Mouse (Mus musculus): ENCODE data around the gene Leng9.
"Not testable (repeated sequence)": the region's sequence is repeated elsewhere in the genome, so short reads cannot be mapped to it uniquely, and the experiment has no call there.

Leng9 gene

DNA sequence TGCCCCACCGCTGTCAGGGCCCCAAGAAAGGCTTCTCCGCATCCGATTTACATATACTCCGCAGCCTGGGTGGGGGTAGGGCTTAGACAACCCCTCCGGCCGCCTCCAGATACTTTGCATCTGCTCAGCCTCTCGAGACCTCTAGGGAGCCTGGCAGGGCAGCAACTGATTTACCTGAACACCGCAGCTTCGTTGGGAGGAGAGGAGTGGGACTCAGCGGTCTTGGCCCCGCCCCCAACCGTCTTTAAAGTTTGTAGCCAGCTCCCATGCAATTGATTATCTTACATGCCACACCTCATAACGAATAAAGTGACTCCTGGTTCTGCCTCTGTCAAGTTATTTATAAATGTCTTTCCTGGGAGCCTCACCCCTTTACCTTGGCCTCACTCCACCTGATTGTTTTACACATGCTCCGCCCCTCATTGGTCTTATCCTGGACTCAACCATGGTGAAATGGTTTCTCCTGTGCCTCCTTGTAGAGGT, at the start of gene Leng9:
Gene Leng9, minus strand, starts transcription at position 316 of the 483 bp plus-strand sequence.
- DNase-seq (ENCODE audit: low read depth, low spot score): no peak

DNA sequence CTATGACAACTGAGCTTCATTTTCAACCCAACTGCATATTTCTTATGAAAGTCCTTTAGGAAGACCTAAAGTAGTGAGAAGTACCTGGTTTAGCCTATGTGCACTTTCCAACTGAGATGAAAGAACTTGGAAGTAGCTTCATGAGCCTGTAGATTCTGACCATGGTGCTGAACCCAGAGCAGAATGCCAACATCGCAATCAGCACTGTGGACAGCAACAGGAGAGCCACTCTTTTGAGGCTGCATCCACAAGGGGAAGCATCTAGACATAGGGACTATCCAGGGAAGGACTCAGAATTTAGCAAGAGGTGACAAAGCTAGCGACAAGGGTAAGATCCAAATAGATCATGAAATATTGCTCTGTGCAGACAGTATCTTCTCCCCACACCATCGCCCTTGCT, 28.3 kb upstream of the Leng9 start:
- no peak for DNase-seq (ENCODE audit: low read depth, low spot score)

DNA sequence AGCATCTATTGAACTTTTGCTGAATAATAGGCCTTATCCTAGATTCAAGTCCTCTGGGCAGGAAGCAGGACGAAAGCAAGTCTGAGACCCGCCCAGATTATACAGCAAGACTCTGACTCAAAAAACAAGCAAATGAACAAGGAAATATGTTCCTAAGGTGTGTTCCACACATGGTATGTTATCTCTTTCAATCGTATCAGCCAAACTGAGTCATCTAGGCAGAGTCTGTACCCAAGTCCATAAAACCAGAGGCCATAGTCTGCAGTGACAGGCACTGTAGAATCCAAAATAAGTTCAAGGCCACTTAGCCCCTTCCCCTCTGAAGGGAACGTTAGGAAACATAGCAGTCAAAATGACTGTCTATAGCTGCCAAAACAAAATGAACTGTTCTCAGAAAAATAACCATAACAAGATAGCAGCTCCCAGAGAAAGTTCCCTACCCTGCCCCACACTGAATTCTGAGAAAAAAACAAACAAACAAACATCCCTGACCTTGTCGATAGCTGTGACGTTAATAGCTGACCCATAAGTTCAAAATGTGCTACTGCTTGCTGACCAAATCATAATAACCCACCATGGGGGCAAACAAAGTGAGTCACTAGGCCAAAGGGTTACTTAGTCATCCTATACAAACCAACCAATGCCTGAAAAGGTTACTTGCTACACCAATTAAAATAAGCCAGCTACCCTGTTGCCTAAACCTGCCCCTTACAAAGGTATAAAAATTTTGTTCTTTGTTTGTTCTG, 20.2 kb upstream of the Leng9 start:
- DNase-seq (ENCODE audit: low read depth, low spot score): no peak

DNA sequence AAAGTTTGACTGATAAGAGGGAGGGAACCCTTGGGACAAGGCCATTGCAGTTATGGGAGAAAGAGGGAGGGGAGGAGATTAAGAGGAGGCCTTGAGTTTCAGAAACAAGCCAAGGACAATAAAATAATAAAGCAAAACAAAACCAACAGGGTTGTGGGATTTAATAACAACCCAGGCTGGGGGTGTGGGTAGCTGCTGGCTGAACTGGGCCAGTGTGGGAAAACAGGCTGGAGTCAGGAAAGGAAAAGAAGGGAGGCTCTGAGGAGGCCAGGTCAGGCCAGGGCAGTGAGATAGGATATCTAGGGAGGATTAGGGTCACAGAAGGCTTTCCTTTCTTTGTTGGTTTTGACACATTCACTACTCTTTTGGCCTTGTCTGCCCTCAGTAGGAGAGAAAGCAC, 16.9 kb upstream of the Leng9 start:
- no peak for DNase-seq (ENCODE audit: low read depth, low spot score)

DNA sequence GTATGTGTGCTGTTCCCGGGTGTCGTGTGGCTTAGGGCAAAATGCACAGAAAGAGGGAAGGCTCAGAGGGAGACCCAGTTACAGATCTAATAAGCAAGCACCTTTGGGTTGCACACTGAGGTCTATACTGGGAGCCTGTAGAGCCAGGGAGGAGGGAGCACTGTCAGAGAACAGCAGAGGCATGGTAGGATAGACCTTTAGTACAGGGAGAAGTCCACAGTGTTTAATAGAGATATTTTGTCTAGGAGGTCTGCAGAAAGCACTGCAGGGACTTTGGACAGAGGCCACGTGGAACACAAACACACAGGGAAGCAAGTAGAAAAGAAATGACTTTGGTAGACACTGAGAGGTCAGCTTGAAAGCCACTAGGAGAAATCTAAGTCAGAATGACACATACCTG, 15.1 kb upstream of the Leng9 start:
- DNase-seq (ENCODE audit: low read depth, low spot score): no peak

DNA sequence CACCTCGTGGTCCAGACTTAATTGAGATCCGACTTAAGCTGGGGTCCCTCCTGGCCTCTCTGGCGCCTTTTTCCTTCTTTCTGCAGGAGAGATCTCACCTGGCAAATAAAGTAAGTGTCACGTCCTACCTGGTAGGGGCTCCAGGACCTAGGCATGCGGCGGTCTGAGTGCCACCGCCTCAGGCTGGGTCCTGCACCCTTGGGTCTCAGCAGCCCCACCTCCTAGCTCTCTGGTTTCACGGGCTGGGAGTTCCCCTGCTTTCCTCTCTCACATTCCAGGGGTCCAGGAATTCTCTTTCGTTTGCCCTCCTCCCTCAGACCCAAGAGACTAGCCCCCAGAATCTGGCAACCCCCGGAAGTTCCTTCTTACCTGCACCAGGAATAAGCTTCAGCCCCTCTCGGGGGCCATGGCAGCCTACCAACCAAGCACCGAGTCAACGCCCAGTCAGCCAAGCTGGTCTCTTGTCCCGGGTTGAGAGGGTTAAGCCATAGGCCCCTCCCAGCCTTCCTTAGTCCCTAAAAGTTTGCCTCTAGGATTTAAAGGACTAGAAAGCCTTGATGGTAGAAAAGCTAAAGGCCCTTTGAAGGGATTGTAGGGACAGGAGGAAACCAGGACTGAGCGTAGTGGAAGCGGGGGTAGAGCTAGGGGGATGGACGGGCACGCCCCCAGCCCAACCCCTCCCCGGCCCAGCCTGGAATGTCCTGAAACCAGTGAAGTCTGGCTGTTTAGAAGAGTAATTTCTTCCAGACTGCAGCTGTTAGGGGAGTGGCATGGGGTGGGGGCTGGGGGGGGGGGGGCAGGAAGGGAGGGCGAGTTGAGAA, 14.1 kb upstream of the Leng9 start, which contains the start of gene Cdc42ep5:
Gene Cdc42ep5, minus strand, starts transcription at position 771 of the 821 bp plus-strand sequence.
- DNase-seq (ENCODE audit: low read depth, low spot score): no peak

DNA sequence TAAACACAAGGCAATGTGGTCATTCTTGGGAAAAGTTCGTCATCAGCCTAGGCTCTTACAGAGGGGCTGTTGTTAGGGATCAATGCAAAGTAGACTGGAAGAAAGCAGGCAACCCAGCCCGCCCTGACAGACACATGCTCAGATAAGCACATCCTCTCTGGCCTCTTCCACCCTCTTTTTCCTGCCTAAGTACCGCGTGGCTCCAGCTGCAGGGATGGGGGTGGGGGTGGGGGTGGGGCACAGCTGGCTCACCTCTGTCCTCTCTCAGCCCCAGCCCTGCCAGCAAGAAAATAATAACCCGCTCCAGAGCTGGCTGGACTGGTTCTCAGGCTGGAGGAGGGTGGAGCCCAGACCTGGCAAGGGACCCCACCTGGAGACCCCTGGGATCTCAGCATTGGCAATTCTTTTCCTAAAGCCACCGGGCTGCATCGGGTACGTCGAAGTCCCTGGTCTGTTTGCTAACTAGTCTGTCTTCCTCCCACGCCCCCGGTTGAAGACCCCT, 13.4 kb upstream of the Leng9 start:
- no peak for DNase-seq (ENCODE audit: low read depth, low spot score)

DNA sequence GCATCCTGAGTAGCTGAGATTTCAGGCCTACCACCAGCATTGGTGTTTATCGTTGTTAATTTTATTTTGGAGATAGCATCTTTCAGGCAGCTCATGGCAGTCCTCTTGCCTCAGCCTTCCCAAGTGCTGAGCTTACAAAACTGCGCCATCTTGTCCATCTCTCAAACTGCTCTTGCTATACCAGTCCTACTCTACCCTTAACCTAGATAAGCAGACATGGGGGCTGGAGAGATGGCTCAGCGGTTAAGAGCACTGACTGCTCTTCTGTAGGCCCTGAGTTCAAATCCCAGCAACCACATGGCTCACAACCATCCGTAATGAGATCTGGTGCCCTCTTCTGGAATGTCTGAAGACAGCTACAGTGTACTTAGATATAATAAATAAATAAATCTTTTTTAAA, 11.4 kb upstream of the Leng9 start:
- DNase-seq (ENCODE audit: low read depth, low spot score): not testable (repeated sequence)

DNA sequence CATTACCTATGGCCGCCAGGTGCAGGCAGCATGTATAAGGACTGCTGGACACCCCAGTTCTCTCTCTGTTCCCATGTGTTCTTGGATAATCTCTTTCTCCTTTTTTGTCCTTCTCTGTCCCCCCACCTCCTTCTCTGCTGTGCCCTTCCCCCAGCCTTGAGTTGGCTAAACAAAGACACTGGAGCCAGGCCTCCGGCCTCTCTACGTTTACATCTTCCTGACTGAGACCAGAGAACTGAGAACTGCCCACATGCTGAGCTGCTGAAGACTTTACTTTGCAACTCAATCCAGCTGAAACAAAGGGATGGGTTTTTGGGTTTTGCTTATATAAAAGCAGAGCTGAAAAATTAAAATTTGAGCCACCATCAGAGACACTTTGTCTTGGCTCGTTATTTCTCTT, 4.8 kb upstream of the Leng9 start:
- DNase-seq (ENCODE audit: low read depth, low spot score): no peak

DNA sequence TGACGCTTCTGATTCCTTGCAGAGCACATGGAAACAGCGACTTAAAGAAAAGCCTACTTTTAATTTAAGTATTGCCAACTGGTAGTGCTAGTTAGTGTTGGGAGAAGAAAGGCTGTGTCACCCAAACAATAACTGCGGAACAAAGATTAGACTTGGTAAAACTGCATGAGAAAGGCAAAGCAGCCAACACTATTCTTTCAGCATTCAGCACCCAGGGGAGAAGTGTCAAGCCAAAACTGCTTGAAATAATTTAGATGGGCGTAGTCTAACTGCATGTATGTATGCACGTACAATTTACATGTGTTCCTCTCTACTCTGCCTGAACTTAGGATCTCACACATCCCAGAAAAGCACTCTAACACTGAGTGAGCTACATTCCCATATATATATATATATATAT, 4.2 kb upstream of the Leng9 start:
- no peak for DNase-seq (ENCODE audit: low read depth, low spot score)

DNA sequence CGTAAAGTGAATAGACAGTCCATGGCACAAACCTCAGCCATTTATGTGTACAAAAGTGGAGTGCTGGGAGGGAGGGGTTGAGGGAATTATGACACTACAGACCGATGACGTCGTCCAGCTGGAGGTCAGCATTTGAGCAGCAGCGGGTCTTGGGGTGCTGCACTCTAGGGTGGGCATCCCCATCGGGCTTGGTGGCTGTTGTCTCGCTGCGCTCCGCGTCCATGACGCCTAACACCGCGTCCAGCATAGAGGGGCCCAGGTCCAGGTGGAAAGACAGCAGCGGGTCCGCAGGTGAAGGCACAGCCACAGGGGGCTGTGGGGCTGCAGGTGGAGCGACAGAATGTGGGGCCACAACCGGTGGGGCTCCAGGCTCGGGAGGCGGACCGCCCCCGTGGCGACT, 1.1 kb upstream of the Leng9 start:
- DNase-seq (ENCODE audit: low read depth, low spot score): no peak

DNA sequence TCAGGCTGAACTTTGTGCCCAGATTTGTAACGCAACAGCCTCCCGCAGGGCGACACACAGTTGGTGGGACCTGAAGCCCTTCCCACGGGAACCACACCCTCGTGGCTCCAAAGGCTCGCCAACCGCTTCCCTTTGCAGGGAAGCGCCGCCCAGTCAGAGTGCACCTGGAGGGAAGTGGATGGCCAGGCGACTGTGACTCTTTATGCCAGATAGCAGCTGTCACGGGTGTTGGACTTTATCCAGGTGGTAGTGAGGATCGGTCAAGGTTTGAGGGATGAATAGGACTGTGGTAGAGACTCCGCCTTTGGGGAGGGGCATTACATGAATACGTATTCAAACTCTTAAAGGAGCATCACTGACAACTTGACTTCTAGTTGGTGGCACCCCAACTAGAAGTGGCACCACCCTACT, 642 bp upstream of the Leng9 start:
- no peak for DNase-seq (ENCODE audit: low read depth, low spot score)

DNA sequence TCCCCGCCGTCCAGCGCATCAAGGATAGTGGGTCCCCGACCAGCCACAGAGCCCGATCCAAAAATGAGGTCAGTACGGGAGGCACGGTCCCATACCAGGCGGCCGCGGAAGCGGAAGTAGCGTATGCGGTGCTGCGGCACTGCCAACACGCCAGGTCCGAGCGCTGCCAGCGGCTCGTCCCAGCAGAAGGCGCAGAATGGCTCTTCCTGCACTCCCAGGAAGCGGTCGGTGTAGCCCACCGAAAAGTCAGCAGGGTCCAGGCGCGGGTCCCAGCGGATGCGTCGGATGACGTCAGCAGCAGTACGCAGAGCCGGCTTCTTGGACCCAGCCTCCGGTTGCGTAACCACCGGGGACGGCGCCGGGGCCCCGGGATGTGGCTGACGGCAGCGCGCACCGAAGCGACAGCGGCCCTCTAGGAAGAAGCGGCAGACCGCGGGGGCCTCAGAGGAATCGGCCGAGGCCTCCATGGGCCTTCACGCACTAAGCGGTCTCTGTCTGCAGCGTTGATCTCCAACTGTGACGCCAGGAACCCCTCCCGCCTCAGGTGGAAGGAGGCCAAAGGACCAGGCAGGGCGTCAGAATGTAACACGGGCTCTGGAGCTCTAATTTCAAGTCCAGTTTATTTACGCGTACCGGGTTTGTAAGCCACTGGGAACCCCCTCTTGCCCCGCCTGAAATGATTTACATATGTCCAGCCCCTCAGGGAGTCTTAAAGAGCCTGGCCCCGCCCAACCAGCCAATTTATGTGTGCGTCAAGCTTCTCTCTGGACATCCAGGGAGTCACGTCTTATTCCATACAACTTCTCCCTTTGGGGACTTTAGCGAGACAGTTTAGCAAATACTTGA, 742 bp downstream of the Leng9 start:
- no peak for DNase-seq (ENCODE audit: low read depth, low spot score)

DNA sequence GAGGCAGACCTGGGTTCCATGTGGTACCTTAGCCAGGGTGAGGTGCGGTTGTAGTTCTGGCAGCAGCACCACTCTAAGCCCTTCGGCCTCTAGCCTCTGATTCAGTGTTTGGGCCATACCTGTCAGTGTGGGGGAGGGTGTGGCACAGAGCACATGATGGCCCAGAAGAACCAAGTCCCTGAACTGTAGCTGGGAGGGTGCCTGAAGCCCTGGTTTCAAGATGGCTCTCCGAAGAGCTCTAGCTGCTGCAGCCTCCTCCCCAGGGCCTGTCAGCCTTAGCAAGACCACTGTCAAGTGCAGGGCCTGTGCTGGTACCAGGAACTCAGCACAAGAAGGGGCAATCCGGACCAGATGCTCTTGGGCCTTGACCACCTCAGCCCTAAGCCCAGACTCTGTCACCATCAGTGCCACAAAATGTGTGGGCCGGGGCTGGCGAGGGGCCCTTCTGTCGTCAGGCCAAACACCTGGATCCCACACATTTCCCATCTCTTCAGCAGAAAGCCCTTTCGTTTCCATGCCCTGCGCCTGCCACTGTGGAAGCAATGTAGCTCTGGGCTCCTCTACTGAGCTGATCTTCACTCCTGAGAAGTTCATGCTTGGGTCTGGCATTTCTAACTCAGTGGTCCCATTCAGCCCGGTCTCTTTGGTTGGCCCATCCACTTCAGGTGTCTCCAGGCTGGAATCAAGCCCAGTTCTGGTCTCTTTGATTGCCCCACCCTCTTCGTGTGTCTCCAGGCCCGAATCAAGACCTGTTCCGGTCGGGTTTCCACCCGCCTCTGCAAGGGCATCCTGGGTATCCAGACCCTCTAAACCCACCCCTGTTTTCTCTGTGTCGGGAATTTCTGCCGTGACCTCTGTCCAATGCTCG, 1.6 kb downstream of the Leng9 start:
- DNase-seq (ENCODE audit: low read depth, low spot score): no peak

DNA sequence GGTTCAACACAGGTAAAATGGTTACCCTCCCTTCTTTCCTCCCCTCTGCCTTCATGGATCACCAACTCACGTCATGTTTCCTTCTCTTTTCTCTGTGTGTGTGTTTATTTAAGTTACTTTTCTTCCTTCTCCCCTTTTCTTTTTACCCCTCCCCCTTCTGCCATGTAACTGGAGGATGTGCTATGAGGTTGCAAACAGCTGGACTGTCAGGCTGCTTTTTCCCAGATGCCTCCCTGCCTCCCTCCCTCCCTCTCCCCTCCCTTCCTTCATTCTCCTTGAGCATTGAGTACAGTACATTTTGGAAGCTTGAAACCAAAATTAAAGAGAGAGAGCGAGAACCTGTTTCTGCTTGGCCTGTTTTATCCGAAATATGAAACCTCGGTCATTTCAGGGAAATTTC, 2.3 kb downstream of the Leng9 start:
- no peak for DNase-seq (ENCODE audit: low read depth, low spot score)

DNA sequence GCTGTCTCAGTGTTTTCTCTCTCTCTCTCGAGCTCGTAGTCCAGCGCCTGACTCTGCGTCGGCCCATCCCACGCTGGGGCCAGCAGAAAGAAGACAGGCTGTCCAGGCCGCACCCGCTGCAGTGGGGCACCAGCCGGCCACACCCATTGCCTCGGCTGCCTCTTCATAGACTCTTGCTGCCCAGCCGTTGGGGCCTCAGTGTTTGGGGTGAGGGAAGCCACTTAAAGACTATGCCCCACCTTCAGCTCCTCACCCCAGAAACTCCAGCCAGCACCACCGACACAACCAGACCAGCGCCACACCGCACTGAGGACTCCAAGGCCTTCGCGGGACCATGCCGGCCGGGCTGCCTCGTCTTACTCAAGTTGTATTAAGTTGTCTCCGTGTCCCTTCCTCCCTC, 2.8 kb downstream of the Leng9 start:
- DNase-seq (ENCODE audit: low read depth, low spot score): no peak

DNA sequence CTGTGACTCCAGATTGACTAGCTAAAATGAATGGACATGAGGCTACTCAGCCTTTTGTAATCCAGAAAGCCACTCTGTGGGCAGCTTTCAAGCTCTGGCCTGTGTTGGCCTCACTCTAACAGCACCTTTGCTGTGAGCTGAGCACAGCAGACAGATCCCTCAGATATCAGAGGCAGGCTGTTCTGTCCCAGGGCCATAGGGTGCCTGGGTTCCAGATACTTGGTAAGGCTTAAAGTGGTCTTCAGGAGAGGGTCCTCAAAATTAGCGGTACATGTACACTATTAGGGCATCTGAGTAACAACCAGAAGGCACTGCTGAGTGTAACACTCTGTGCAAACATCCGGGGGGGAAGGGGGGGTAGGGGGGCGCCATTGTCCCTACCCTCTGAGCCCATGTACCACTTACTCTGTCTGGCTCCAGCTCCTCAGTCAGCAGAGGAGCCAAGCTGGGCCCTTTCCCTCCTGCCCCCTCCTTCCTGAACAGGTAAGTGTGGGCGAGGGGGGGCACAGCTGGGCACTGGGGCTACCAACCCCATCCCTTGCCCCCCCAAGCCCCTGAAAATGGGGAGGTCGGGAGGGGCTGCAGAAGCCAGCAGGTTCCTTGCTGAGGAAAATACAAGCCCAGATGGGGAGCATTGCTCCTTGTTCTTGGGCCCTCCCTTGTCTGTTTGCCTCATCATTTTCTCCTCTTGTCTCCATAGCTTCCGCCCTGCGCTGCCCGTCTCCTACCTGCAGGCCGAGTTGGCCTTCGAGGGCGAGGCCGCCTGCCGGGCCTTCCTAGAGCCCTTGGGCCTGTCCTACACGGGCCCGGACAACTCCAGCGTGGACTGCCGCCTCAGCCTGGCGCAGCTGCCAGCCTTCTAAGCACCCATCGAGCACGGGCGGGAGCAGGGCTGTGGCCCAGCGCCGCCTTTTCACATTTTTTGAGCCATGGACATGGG, 3.7 kb downstream of the Leng9 start:
- no peak for DNase-seq (ENCODE audit: low read depth, low spot score)

DNA sequence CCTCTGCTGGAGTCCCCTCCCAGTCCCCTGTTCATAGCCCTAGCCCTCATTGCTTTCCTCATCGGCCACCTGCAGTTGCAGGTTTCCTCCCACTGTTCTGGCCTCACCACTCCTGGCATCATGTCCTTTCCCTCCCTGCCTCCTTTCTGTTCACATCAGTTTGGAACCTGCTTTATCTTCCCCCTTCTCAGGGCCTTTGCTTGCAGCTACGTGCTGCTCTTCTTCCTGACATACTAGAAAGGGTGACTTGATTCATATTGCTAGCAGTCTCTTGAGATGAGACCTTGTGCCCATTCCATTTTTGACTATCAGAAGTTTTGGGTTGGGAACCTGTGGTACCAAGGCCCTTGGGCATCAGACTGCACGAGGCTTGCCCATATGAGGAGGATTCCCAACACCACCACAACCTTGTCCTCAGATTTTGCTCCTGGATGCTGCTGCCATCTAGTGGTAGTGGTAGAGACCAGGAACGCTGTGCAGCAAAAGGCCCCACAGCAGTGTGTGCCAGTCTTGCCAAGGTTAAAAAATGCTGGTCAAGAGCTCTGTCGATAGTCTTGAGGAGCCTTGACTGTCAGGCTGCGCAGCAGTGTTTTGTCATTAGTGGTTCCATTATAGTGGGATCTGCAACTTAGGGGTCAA, 4.5 kb downstream of the Leng9 start:
- no peak for DNase-seq (ENCODE audit: low read depth, low spot score)

Measured in brain, embryonic 18.5 days (tissue).